Comparison of ENCODE assay signal across 13 mouse cellular contexts in the genomic region with DNA sequence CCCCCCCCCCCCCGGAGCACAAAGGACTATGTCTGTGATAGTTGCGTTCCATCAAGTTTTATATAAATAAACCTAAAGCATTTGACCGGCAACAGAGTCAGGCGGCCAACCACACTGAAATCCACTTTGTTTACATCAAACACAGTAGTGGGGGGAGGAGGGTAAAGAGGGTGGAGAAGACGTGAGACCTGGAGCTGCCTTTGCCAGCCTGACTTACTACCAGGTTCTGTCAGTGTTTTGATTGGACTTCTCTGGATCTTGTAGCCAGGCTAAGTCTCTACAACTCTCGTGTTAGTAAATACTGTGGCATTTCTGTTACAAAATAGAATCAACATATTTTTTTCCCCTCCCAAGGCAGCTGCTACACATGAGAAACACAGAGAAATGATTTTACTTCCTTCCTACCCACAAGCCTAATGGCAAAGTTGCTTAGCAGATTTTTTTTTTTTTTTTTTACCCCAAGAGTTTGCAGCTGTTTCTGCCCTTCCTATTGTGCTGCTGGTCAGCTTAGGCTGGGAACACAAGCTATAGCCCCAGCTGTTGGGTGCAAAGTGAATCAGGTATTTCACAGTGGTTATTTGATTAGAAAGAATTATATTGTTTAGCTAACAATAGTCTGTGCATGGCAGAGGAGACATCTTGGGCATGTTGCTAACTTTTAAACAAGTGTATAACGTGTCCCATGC. TPM values are rescaled to one million over a fixed set of nuclear protein-coding genes. Genes with fewer than 3 reads are reported as not detected.
A peak's percentile ranks its signal among the peaks of the same experiment; 100 is the strongest.
DNase-seq lines count a peak whose midpoint lies in the region; ATAC-seq lines count a peak whose summit lies in the region.
"Had no signal": no experiment of that assay in that cellular context is flagged by ENCODE, and none has a peak within 500 bp of the region (broad histone marks: within the 10 kb centered on the region; RNA-seq: fewer than 3 reads in every experiment).

No protein-coding gene starts in this region.

- WGBS in kidney, embryonic 15.5 days = 32% methylated on average over 7 of the region's 7 CpGs
- 41% methylated on average over 7 of the region's 7 CpGs for WGBS in midbrain, embryonic 14.5 days
- 36% methylated on average over 7 of the region's 7 CpGs for WGBS in midbrain, embryonic 10.5 days
- WGBS in intestine, embryonic 16.5 days = 31% methylated on average over 7 of the region's 7 CpGs

- 0 out of 2 replicates have a peak, but pooled peaks cover 9% of the 10 kb centered on the region for H3K36me3 ChIP-seq in kidney, embryonic 15.5 days
- no peaks in the 10 kb centered on the region for H3K36me3 ChIP-seq in midbrain, embryonic 14.5 days (ENCODE audit: control insufficient read depth, insufficient read depth, low read length)
- H3K36me3 ChIP-seq in midbrain, embryonic 10.5 days = no peaks in the 10 kb centered on the region
- no peaks in the 10 kb centered on the region for H3K36me3 ChIP-seq in intestine, embryonic 16.5 days (ENCODE audit: control insufficient read depth, insufficient read depth, low read length)
- H3K36me3 ChIP-seq: hindbrain, embryonic 13.5 days; liver, embryonic 13.5 days had no signal

- peak overlapping the region; percentile 17; the same call in 1 of the 2 replicates for H3K4me2 ChIP-seq in kidney, embryonic 15.5 days
- H3K4me2 ChIP-seq in midbrain, embryonic 14.5 days (ENCODE audit: low read length) = no peak overlapping the region
- H3K4me2 ChIP-seq in intestine, embryonic 16.5 days (ENCODE audit: low read depth, low read length) = peak overlapping the region; percentile 29; the same call in 1 of the 2 replicates
- H3K4me2 ChIP-seq: hindbrain, embryonic 13.5 days; liver, embryonic 13.5 days had no signal

- peak overlapping the region; percentile 33; the same call in 1 of the 2 replicates for H3K27ac ChIP-seq in kidney, embryonic 15.5 days
- H3K27ac ChIP-seq in midbrain, embryonic 14.5 days (replicated peaks; ENCODE audit: low read depth, low read length) = no peak overlapping the region
- H3K27ac ChIP-seq in midbrain, embryonic 10.5 days (replicated peaks) = no peak overlapping the region
- peak overlapping the region; percentile 61; the same call in 1 of the 2 replicates for H3K27ac ChIP-seq in intestine, embryonic 16.5 days (ENCODE audit: low read length)
- H3K27ac ChIP-seq: hindbrain, embryonic 13.5 days; liver, embryonic 13.5 days had no signal

- no peak overlapping the region for H3K4me3 ChIP-seq in kidney, embryonic 15.5 days (replicated peaks)
- no peak overlapping the region for H3K4me3 ChIP-seq in midbrain, embryonic 14.5 days (replicated peaks; ENCODE audit: low read depth, low read length)
- H3K4me3 ChIP-seq in midbrain, embryonic 10.5 days = no peak overlapping the region
- H3K4me3 ChIP-seq in intestine, embryonic 16.5 days (ENCODE audit: low read length) = no peak overlapping the region
- H3K4me3 ChIP-seq: hindbrain, embryonic 13.5 days; liver, embryonic 13.5 days had no signal

- no peaks in the 10 kb centered on the region for H3K27me3 ChIP-seq in kidney, embryonic 15.5 days
- H3K27me3 ChIP-seq in midbrain, embryonic 14.5 days (ENCODE audit: control insufficient read depth, insufficient read depth, low read length) = no peaks in the 10 kb centered on the region
- H3K27me3 ChIP-seq in midbrain, embryonic 10.5 days (ENCODE audit: low read depth, poor library complexity, severe bottlenecking) = no peaks in the 10 kb centered on the region
- H3K27me3 ChIP-seq in intestine, embryonic 16.5 days (replicated peaks; ENCODE audit: control insufficient read depth, insufficient read depth, low read length) = no peaks in the 10 kb centered on the region
- H3K27me3 ChIP-seq: hindbrain, embryonic 13.5 days; liver, embryonic 13.5 days had no signal

- H3K4me1 ChIP-seq in kidney, embryonic 15.5 days = 0 out of 2 replicates have a peak, but pooled peaks cover 7% of the 10 kb centered on the region
- peaks cover 3% of the 10 kb centered on the region; the same call in 1 of the 2 replicates for H3K4me1 ChIP-seq in midbrain, embryonic 14.5 days (ENCODE audit: control insufficient read depth, insufficient read depth, low read length)
- H3K4me1 ChIP-seq in midbrain, embryonic 10.5 days = peaks cover 15% of the 10 kb centered on the region
- H3K4me1 ChIP-seq in intestine, embryonic 16.5 days (ENCODE audit: control insufficient read depth, insufficient read depth, low read length) = no peaks in the 10 kb centered on the region
- H3K4me1 ChIP-seq: hindbrain, embryonic 13.5 days; liver, embryonic 13.5 days had no signal

- no peak for DNase-seq in kidney, adult 8-10 months
- DNase-seq in midbrain, embryonic 14.5 days = peak; percentile 4
- no peak for DNase-seq in midbrain, embryonic 10.5 days (ENCODE audit: low spot score)
- DNase-seq in ovary, postnatal 36 days (ENCODE audit: low spot score) = no peak
- DNase-seq: cerebellum, adult 11-12 months; gastrocnemius, postnatal 36 days; kidney, postnatal 14 days; liver, embryonic 13.5 days had no signal

- no peak for ATAC-seq in kidney, embryonic 15.5 days (replicated peaks; ENCODE audit: low FRiP score)
- ATAC-seq in midbrain, embryonic 14.5 days (ENCODE audit: low FRiP score, low TSS enrichment) = no peak
- ATAC-seq in intestine, embryonic 16.5 days = peak; percentile 75
- ATAC-seq in CD4-positive, CD25-positive, alpha-beta regulatory T cell, adult 4 months = no peak
- ATAC-seq: forebrain, embryonic 16.5 days had no signal

- no peak overlapping the region for H3K9ac ChIP-seq in kidney, embryonic 15.5 days
- H3K9ac ChIP-seq in midbrain, embryonic 14.5 days (replicated peaks; ENCODE audit: low read length) = no peak overlapping the region
- no peak overlapping the region for H3K9ac ChIP-seq in intestine, embryonic 16.5 days (ENCODE audit: low read depth, low read length)
- H3K9ac ChIP-seq: hindbrain, embryonic 13.5 days; liver, embryonic 13.5 days had no signal

- H3K9me3 ChIP-seq in kidney, embryonic 15.5 days (replicated peaks) = no peaks in the 10 kb centered on the region
- H3K9me3 ChIP-seq in midbrain, embryonic 14.5 days (ENCODE audit: control insufficient read depth, low read length) = no peaks in the 10 kb centered on the region
- no peaks in the 10 kb centered on the region for H3K9me3 ChIP-seq in midbrain, embryonic 10.5 days (replicated peaks)
- H3K9me3 ChIP-seq in intestine, embryonic 16.5 days (ENCODE audit: control insufficient read depth, low read length) = no peaks in the 10 kb centered on the region
- H3K9me3 ChIP-seq: hindbrain, embryonic 13.5 days; liver, embryonic 13.5 days had no signal

RNA-seq across cellular contexts. Expression of gene Met, which starts 52.3 kb away (rescaled TPM):
- 15.1 and 16.1 TPM in 2 replicates for polyA plus RNA-seq in kidney, embryonic 15.5 days (2015; fragmentation: Nextera tagmentation; extraction: Ambion mirVana)
- 1.1 and 1.5 TPM in 2 replicates for polyA plus RNA-seq in midbrain, embryonic 14.5 days (2014; fragmentation: Nextera tagmentation; extraction: Ambion mirVana)
- 0.86 and 0.95 TPM in 2 replicates for polyA plus RNA-seq in midbrain, embryonic 10.5 days (2016; fragmentation: Nextera tagmentation; extraction: Ambion mirVana)
- polyA plus RNA-seq in intestine, embryonic 16.5 days (2015; fragmentation: Nextera tagmentation; extraction: Ambion mirVana) = 10.5 and 14.1 TPM in 2 replicates
- under 1 TPM in 1 of 2 experiments, not detected in 1; 0.28 TPM for polyA plus RNA-seq in CD4-positive, CD25-positive, alpha-beta regulatory T cell, adult 4 months (2017; shearing (Covaris generic))

Comparison
In these comparisons a context has a peak if more than half of its experiments do, and no peak if none do; other contexts are left out.
1. H3K27ac ChIP-seq: peak in kidney, embryonic 15.5 days (single experiment) and intestine, embryonic 16.5 days (single experiment); none in midbrain, embryonic 14.5 days (single experiment) and midbrain, embryonic 10.5 days (single experiment).